Mouse (Mus musculus) layer of hippocampus, postnatal 14 days (tissue): ENCODE measurements at regions not wholly inside any gene's neighbourhood (a gene's known extent, or its start where the extent isn't known, plus 50 kb on each side); places are given as distances from the start of the nearest gene placed in this dataset.

ENCODE experiments used
- DNase-seq, 2 experiments: peaks; one replicate each; pipeline ENCODE4 v3.0.0; 2021 to 2022; ENCODE audit warnings: low spot score in 2 of 2, mixed read lengths in 1 of 2

GRCm38 (mm10) chr12:119028161-119028560 is 61.9 kb upstream of the Abcb5 start:
- DNase-seq = no peak

GRCm38 (mm10) chr12:119027701-119028100 is 61.5 kb upstream of the Abcb5 start:
- DNase-seq = no peak

- DNase-seq = peak; percentile 8 to 36
Observed at GRCm38 (mm10) chr12:119026311-119026710, 60.1 kb upstream of the Abcb5 start.

GRCm38 (mm10) chr12:119024063-119024462 is 57.8 kb upstream of the Abcb5 start:
- no peak for DNase-seq
